Mouse (Mus musculus) kidney, adult 18-20 months (tissue): Measurements from ENCODE around the gene Ssb.
"Not testable (repeated sequence)": the region's sequence is repeated elsewhere in the genome, so short reads cannot be mapped to it uniquely, and the experiment has no call there.

Experiments used
- DNase-seq: peaks from one replicate; pipeline ENCODE4 v3.0.0; 2021

Gene Ssb

DNA sequence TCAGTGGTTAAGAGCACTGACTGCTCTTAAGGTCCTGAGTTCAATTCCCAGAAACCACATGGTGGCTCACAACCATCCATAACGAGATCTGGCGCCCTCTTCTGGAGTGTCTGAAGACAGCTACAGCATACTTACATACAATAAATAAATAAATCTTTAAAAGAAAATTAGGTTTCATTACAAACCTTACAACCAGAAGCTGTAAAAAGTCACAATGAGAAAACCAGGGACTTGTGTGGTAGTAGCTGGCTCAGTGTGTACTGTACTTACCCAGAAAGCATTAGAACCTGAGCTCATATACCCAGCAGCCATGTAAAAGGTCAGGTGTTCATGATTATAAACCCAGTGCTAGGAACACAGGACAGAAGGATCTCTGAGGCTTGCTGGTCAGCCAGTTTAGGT lies 22.6 kb downstream of the Ssb start:
- no peak for DNase-seq

DNA sequence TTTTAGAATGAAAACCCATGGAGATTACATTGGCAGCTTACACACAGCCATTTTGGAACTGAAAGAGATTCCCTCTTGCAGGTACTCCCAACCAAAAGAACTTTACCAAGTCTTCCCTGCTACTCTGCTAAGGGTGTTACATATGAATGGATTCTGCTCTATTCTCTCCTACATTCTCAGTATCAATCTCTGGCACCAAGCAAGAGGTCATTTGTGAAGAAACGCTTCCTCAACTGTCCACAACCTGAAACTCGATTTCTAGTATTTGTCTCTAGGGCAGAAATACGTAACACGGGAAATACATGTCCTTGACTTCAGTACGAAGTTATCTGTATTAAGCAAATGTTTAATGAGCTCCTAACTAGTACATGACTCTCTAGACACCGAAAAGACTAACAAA lies 23.2 kb downstream of the Ssb start:
- no peak for DNase-seq

DNA sequence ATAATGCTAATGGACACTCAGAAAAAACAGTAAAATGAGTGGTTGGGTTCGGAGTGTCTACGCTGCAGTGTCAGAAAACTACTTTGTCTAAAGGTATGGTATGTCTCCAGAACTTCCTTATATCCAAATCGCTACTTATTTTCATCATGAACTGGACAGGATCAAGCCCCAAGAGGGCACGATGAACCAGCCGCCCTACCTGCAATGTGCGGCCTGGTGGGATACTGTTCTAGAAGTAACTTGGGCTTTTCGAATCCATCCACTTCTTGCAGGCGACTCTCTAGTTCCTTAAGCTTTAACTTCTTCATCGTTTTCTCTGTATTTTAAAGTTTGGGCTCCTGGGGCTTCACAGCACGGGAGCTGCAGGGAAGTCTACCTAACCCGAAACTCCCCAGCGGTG lies 23.7 kb downstream of the Ssb start:
- no peak for DNase-seq

GRCm38 (mm10) chr2:69885451-69886305 lies 24.3 kb downstream of the Ssb start, which contains the start of gene Mettl5:
Gene Mettl5 (minus strand): TSS chr2:69885615.
- DNase-seq, result peak; percentile 89

- DNase-seq, result no peak
Measured at GRCm38 (mm10) chr2:69888957-69889356, 27.6 kb downstream of the Ssb start.

DNA sequence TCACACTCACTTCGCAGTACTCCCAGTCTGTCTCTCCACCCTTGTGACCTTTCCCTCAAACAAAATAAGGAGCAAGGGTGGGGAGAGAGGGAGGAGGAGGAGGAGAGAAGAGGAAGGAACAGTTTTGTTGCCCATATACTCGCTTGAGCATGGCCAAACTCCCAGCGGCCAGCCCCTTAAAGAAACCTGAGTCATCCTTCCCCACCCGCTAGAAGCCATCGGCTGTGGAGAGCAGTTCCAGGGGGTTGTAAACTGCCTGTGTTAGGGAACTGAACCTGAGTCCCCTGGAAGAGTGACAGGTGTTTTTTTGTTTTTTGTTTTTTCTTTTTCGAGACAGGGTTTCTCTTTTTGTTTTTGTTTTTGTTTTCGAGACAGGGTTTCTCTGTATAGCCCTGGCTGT lies 29.5 kb downstream of the Ssb start:
- no peak for DNase-seq

DNA sequence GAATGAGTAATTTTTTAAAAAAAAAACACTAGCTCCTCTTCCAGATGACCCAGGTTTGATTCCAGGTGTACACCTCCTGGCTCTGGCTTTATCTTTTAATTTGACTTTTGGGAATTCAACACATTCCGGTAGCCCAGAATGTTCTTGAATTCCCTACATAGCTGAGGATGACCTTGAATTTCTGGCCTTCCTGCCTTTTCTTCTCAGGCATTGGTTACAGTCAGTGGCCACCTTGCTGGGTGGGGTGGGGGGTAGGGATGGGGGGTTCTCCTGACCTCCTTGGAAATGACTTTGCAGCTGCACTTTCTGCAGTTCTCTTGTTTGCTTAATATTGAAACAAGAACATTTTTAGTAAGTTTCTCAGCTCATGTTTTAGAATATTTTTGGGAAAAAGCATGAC lies 31.8 kb downstream of the Ssb start:
- no peak for DNase-seq

DNA sequence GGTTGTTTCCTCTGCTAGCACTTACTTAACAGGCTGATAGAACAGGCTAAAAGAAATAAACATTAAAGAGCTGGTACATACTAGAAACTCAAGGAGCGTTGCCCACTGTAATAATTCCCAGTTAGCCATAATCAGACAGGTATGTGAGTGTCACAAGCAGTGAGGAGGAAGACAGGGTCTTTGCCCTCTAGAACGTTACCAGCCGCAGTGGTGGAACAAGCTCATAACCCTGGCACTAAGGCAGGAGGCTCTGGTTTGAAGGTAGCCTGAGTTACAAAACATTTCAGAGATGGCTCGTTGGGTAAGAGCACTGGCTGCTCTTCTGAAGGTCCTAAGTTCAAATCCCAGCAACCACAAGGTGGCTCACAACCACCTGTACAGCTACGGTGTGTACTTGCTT lies 32.5 kb downstream of the Ssb start:
- DNase-seq, result no peak

GRCm38 (mm10) chr2:69895502-69896223 lies 34.3 kb downstream of the Ssb start:
- DNase-seq, result no peak

- DNase-seq, result no peak
Measured at GRCm38 (mm10) chr2:69896224-69896581, 34.8 kb downstream of the Ssb start.

DNA sequence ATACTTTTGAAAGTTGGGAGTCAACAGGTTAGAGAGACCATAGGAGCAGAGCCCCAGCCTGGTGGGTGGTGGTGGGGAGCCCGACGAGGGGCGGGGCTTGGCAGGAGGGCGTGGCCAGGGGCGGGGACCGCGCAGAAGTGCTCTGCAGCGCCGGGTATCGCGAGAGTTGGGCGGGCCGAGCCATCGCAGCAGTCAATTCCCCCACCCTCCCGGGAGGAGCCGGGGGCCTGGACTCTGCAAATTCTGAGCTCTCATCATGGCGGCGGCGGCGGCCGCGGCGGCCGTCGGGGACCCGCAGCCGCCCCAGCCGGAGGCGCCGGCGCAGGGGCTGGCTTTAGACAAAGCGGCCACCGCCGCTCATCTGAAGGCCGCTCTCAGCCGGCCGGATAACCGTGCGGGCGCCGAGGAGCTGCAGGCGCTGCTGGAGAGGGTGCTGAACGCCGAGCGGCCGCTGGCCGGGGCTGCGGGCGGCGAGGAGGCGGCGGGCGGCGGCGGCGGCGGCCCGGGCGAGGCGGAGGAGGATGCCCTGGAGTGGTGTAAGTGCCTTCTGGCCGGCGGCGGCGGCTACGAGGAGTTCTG lies 35.8 kb downstream of the Ssb start, which contains the start of gene Ubr3:
Gene Ubr3, plus strand, starts transcription at position 208 of the 579 bp plus-strand sequence.
- DNase-seq, result peak; percentile 97

- peak; percentile 66 for DNase-seq
Measured at GRCm38 (mm10) chr2:69897618-69898575, 36.5 kb downstream of the Ssb start.

- no peak for DNase-seq
Measured at GRCm38 (mm10) chr2:69903541-69903940, 42.2 kb downstream of the Ssb start.

GRCm38 (mm10) chr2:69907394-69907793 lies 46.0 kb downstream of the Ssb start:
- DNase-seq, result not testable (repeated sequence)

DNA sequence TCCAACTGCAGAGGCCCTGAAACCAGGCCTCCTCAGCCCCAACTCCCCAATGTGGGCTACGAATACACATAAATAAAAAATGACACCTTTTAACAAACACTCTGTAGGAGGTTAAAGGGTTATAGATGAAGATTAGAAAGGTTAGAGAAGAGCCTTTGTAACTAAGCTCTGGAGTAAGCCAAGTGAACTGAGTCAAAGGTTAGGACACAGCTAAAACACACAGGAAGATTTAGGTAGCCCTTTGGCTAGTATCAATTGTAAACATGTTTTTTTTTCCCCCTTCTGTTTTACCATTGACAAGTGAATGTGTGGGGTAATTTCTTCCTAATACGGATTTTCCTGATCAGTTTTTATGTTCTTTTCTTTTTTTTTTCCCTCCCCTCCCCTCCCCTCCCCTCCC lies 51.4 kb downstream of the Ssb start:
- DNase-seq, result no peak

DNA sequence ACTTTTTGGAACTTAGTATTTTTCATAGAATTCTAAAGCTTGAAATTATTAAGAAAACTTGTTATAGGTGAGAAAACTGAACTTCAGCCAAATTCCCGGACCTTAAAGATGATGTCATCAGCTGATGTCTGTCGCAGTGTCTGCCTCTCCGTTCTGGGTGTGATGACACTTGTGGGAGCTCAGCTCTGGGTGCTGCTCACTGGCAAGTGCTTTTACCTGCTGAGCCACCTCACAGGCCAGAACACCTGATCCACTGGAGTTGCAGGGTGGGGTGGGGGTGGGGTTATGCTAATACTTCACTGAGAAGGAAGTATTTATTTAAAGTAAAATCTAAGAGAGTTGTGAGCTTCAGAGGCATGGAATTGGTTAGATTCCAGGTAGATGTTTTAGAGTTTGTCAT lies 55.9 kb downstream of the Ssb start:
- DNase-seq, result no peak
